Mouse (Mus musculus) hindbrain, postnatal 0 days (tissue): ENCODE measurements at regions not wholly inside any gene's neighbourhood (a gene's known extent, or its start where the extent isn't known, plus 50 kb on each side); places are given as distances from the start of the nearest gene placed in this dataset.

Experiments
- ATAC-seq: fragments of 200-750 bp; cut with Nextera tagmentation; 2 replicates; pipeline ENCODE4 v1.8.0; 2017; ENCODE audit warnings: mild to moderate bottlenecking, moderate TSS enrichment, moderate library complexity
- DNase-seq: peaks from one replicate; pipeline ENCODE4 v3.0.0-alpha.2; 2015; ENCODE audit warnings: low spot score
- H3K27ac ChIP-seq: fragments of 300-500 bp; sonication (generic); 2 replicates; pipeline ENCODE4 v1.5.1; 2014; ENCODE audit warnings: mild to moderate bottlenecking
- H3K27me3 ChIP-seq: fragments of 300-500 bp; sonication (generic); 2 replicates; pipeline ENCODE4 v1.6.1; 2014; ENCODE audit warnings: low read length, mixed read lengths; ENCODE audit not compliant: insufficient read depth
- H3K36me3 ChIP-seq: fragments of 300-500 bp; sonication (generic); 2 replicates; pipeline ENCODE4 v1.6.1; 2014; ENCODE audit warnings: low read length, mixed read lengths; ENCODE audit not compliant: insufficient read depth
- H3K4me1 ChIP-seq: fragments of 300-500 bp; sonication (generic); 2 replicates; pipeline ENCODE4 v1.6.1; 2014; ENCODE audit warnings: antibody characterized with exemption, low read length, mixed read lengths; ENCODE audit not compliant: insufficient read depth
- H3K4me2 ChIP-seq: fragments of 300-500 bp; sonication (generic); 2 replicates; pipeline ENCODE4 v1.6.1; 2014; ENCODE audit warnings: low read depth, mild to moderate bottlenecking, low read length, moderate library complexity, mixed read lengths
- H3K4me3 ChIP-seq: fragments of 300-500 bp; sonication (generic); 2 replicates; pipeline ENCODE4 v1.5.1; 2014; ENCODE audit warnings: low read length
- H3K9ac ChIP-seq: fragments of 300-500 bp; sonication (generic); replicated peaks from 2 replicates; pipeline ENCODE4 v1.6.1; 2014; ENCODE audit warnings: mild to moderate bottlenecking, low read length, moderate library complexity, mixed read lengths
- H3K9me3 ChIP-seq: fragments of 300-500 bp; sonication (generic); 2 replicates; pipeline ENCODE4 v1.6.1; 2016; ENCODE audit warnings: low read length, mixed read lengths
- CTCF ChIP-seq: IDR thresholded peaks from 2 replicates; pipeline ENCODE4 v1.5.1; 2016; ENCODE audit warnings: antibody characterized with exemption, control low read depth, low read depth
- WGBS: fragments of 180-500 bp; shearing (Covaris S2); extraction: QIAGEN DNeasy Blood & Tissue Kit; methylation state at CpG from one replicate; pipeline ENCODE4 v1.1.7; 2014; 5-methylcytosine and 5-hydroxymethylcytosine counted together

DNA sequence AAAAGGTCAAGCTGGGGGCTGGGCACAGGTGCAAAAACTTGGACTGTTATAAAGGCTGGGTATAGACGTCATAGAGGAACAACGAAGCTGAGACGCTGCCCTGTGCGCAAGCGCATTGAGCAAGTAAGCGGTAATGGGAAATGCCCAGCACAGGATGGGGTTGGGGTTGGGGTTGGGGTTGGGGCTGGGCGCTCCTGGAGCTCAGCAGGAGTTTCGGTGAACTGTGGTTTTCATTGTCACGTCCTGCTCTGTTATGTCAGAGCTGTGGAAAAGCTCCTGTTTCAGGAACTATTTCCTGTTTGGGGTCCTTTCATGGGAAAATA is 106.4 kb downstream of the Nufip1 start:
- TF ChIP-seq CTCF: no peak
- Histone ChIP-seq H3K9me3 (0 out of 2 replicates have a peak, but pooled peaks cover 2% of the 10 kb centered on the region), H3K4me1 (0 out of 2 replicates have a peak, but pooled peaks cover 8% of the 10 kb centered on the region), H3K27me3 (no peaks in the 10 kb centered on the region), H3K4me2 (no peak overlapping the region), H3K9ac (no peak overlapping the region), H3K4me3 (no peak overlapping the region), H3K27ac (no peak overlapping the region), H3K36me3 (no peaks in the 10 kb centered on the region)
- 73% methylated on average over 9 of the region's 9 CpGs for WGBS
- ATAC-seq (no peak), DNase-seq (no peak)

DNA sequence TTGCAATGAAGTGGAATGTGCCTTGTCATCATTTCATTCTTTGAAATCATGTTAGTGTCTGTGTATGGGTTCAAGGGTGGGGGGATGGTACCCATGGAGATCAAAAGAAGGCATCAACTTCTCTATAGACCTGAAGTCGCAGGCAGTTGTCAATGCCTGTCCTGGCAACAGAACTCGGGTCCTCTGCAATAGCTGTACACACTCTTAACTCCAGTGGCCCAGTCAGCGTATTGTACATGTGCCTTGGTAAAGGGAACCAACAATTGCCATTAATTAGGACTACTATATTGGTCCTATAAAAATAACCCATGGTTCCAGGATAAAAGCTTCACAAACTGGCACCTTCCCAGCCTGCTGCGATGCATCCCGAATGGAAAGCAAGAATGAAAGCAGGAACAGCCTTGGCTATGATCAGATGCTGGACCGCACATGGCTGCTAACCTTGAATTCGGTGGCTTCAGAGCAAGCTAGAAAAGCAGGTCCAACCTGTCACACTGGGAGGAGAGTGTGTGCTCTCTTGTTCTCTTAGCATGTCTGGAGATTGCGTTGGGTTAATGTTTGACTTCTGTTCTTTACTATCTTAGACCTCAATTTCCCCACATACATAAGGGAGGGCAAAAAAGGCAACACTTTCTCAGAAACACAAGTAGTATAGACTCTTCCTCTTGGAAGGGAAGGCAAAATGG is 107.0 kb downstream of the Nufip1 start:
- H3K36me3 ChIP-seq: no peaks in the 10 kb centered on the region
- no peak overlapping the region for H3K27ac ChIP-seq
- H3K4me1 ChIP-seq: 0 out of 2 replicates have a peak, but pooled peaks cover 8% of the 10 kb centered on the region
- 0 out of 2 replicates have a peak, but pooled peaks cover 2% of the 10 kb centered on the region for H3K9me3 ChIP-seq
- no peak overlapping the region for H3K4me2 ChIP-seq
- TF ChIP-seq CTCF: no peak
- WGBS: 85% methylated on average over 8 of the region's 8 CpGs
- H3K9ac ChIP-seq: no peak overlapping the region
- no peak for ATAC-seq
- no peak overlapping the region for H3K4me3 ChIP-seq
- no peaks in the 10 kb centered on the region for H3K27me3 ChIP-seq
- DNase-seq: no peak

DNA sequence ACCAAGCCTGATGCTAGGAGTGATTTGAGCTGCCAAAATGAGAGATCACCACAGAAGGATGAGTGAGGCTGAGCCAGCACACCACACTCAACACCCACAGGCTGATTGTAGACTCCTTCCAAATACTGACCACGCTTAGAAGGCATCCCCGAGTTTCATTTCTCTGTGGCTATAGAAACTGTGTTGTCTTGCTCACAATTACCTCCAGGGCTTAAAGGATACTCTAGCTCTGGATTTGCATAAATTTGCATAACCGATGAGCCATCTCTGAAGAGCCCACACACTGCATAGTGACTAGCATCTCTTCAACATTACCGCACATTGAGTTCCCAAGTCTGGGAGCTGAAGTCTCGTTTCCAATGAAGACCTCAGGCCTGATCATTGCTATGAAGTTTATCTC is 110.3 kb downstream of the Nufip1 start:
- TF ChIP-seq CTCF: no peak
- WGBS: 28% methylated on average over 5 of the region's 5 CpGs
- Histone ChIP-seq H3K4me2 (no peak overlapping the region), H3K27ac (no peak overlapping the region), H3K4me3 (no peak overlapping the region), H3K9me3 (0 out of 2 replicates have a peak, but pooled peaks cover 2% of the 10 kb centered on the region), H3K27me3 (no peaks in the 10 kb centered on the region), H3K36me3 (no peaks in the 10 kb centered on the region), H3K4me1 (0 out of 2 replicates have a peak, but pooled peaks cover 8% of the 10 kb centered on the region), H3K9ac (no peak overlapping the region)
- DNase-seq (peak; percentile 29), ATAC-seq (peak; percentile 63)

DNA sequence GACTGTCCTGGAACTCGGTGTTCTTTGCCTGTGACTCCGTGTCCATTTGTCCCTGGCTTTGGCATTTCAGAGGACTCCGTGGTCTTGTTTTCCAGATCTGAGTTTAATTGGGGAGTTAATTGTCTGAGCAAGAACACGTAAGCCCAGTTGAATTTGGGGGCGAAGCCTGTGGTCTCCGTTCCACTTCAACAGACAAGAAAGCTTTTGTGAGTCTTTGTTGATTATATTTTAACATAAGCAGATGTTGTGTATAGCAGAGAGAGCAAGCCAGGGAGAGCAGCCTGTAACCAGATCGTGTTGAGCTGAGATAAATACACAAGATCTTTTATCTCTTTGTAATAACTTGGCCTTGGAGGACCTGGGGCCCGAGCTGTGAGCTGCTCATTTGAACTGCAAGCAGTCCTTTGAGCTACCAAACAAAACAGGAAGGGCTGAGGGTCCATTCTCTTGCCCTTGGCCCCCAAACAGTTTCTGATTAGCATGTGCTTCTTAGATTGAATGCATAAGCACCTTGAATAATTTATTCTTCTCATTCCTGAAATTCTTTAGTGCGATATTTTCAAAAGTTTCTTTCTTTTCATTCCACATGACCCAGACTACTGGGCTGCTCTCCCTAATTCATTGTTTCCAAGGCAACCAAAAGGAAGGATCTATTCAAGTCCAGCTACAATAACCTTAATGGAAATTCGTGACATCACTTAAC is 111.1 kb downstream of the Nufip1 start:
- ATAC-seq: peak; percentile 29; the same call in 1 of the 2 replicates
- H3K9me3 ChIP-seq: 0 out of 2 replicates have a peak, but pooled peaks cover 2% of the 10 kb centered on the region
- no peak for TF ChIP-seq CTCF
- H3K27ac ChIP-seq: 0 out of 2 replicates have a peak overlapping the region, but pooled peaks have one; percentile 6
- H3K4me3 ChIP-seq: no peak overlapping the region
- no peaks in the 10 kb centered on the region for H3K36me3 ChIP-seq
- H3K9ac ChIP-seq: no peak overlapping the region
- no peaks in the 10 kb centered on the region for H3K27me3 ChIP-seq
- WGBS: 29% methylated on average over 10 of the region's 10 CpGs
- 0 out of 2 replicates have a peak, but pooled peaks cover 8% of the 10 kb centered on the region for H3K4me1 ChIP-seq
- DNase-seq: peak; percentile 16
- H3K4me2 ChIP-seq: no peak overlapping the region

DNA sequence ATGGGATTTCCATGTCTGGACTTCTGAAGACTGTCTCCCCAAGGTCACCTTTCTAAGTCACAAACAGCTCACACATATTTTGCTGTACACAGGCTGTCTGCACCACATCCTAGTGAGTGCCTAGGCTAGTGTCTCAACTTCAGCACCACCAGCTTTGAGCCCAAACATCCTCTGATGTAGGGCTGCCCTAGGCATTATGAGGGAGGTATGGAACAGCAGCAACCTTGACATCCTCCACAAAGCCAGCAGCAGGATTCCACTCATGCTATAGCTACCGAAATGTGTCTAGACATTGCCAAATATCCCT is 111.6 kb downstream of the Nufip1 start:
- DNase-seq: no peak
- no peak for TF ChIP-seq CTCF

DNA sequence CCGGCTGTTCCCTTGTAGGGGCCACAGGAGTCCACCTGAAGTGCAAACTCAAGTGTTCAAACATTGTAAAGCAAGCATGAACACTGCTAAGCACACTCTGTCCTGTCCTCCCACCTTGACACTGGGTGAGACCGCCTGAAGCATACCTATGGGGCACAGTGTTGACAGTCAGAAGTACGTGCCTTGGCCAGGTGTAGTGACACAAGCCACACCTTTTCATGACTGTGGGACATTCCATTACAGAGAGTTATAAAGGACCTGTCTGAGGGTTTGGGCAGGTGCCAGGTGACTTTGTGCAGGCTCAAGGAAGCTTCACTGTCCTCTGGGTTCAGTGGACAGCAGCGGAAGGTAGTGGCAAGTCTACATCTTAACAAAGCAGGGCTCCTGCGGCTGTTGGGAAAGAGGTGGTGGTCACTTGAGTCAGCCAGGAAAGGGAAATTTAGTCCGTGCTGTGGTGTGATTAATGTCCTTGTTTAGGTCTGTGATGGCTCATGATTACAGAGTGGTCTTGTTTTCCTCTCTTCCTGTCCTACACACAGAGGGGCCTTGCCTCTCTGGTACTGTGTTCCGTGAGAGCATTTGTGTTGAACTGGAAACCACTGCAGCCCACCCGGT is 112.5 kb downstream of the Nufip1 start:
- no peak overlapping the region for H3K4me2 ChIP-seq

More for the DNA sequence above, 111.6 kb downstream of the Nufip1 start:
- no peaks in the 10 kb centered on the region for H3K36me3 ChIP-seq
- H3K9ac ChIP-seq: no peak overlapping the region
- WGBS: 88% methylated on average over 1 of the region's 1 CpGs
- H3K9me3 ChIP-seq: 0 out of 2 replicates have a peak, but pooled peaks cover 2% of the 10 kb centered on the region
- H3K4me3 ChIP-seq: no peak overlapping the region
- H3K27ac ChIP-seq: peak overlapping the region; percentile 45; the same call in 1 of the 2 replicates
- ATAC-seq: no peak
- H3K4me2 ChIP-seq: no peak overlapping the region
- H3K27me3 ChIP-seq: no peaks in the 10 kb centered on the region
- 0 out of 2 replicates have a peak, but pooled peaks cover 8% of the 10 kb centered on the region for H3K4me1 ChIP-seq

More for the DNA sequence above, 112.5 kb downstream of the Nufip1 start:
- no peak for DNase-seq
- Histone ChIP-seq H3K4me3 (no peak overlapping the region), H3K36me3 (no peaks in the 10 kb centered on the region), H3K9me3 (no peaks in the 10 kb centered on the region), H3K27me3 (no peaks in the 10 kb centered on the region), H3K9ac (no peak overlapping the region), H3K4me1 (0 out of 2 replicates have a peak, but pooled peaks cover 8% of the 10 kb centered on the region), H3K27ac (no peak overlapping the region)
- 78% methylated on average over 8 of the region's 8 CpGs for WGBS
- TF ChIP-seq CTCF: no peak
- ATAC-seq: no peak
